Mouse (Mus musculus) urinary bladder, postnatal 36 days (tissue): Measurements from ENCODE around the gene Obscn.

Experiments used
- DNase-seq, 2 experiments: peaks; one replicate each; pipeline ENCODE4 v3.0.0; 2022; ENCODE audit warnings: low spot score in 2 of 2, mixed read lengths in 1 of 2

The Obscn gene

GRCm38 (mm10) chr11:58983691-58984341 is 152.4 kb downstream of the Obscn start:
- DNase-seq: no peak

- no peak for DNase-seq
Observed at GRCm38 (mm10) chr11:58982471-58983097, 153.6 kb downstream of the Obscn start.

- DNase-seq: peak; percentile 25 to 52
Observed at GRCm38 (mm10) chr11:58981541-58982447, 154.4 kb downstream of the Obscn start.

GRCm38 (mm10) chr11:58980381-58980990 is 155.7 kb downstream of the Obscn start:
- DNase-seq: no peak

- peak; percentile 37 to 69 for DNase-seq
Observed at GRCm38 (mm10) chr11:58979661-58980060, 156.5 kb downstream of the Obscn start.

- no peak for DNase-seq
Observed at GRCm38 (mm10) chr11:58979183-58979582, 157.0 kb downstream of the Obscn start.

GRCm38 (mm10) chr11:58978706-58979030 is 157.5 kb downstream of the Obscn start:
- DNase-seq: no peak

GRCm38 (mm10) chr11:58978027-58978705 is 158.0 kb downstream of the Obscn start, which contains the start of gene Trim11:
TSS of gene Trim11 (plus strand) at chr11:58978093.
- DNase-seq: peak; percentile 32 to 52

- DNase-seq: peak in 1 of 2 experiments; percentile 19
Observed at GRCm38 (mm10) chr11:58977607-58978026, 158.6 kb downstream of the Obscn start.

- DNase-seq: no peak
Observed at GRCm38 (mm10) chr11:58977150-58977549, 159.1 kb downstream of the Obscn start.

- DNase-seq: no peak
Observed at GRCm38 (mm10) chr11:58974414-58974813, 161.8 kb downstream of the Obscn start.

- no peak for DNase-seq
Observed at GRCm38 (mm10) chr11:58971796-58972195, 164.4 kb downstream of the Obscn start.

- DNase-seq: no peak
Observed at GRCm38 (mm10) chr11:58970831-58971530, 165.2 kb downstream of the Obscn start.

GRCm38 (mm10) chr11:58969659-58970058 is 166.5 kb downstream of the Obscn start:
- DNase-seq: no peak

- no peak for DNase-seq
Observed at GRCm38 (mm10) chr11:58969027-58969426, 167.2 kb downstream of the Obscn start.

GRCm38 (mm10) chr11:58968551-58968950 is 167.7 kb downstream of the Obscn start:
- DNase-seq: no peak

- DNase-seq: no peak
Observed at GRCm38 (mm10) chr11:58967346-58967745, 168.9 kb downstream of the Obscn start.

GRCm38 (mm10) chr11:58965001-58965760 is 171.0 kb downstream of the Obscn start:
- no peak for DNase-seq

- no peak for DNase-seq
Observed at GRCm38 (mm10) chr11:58964216-58964615, 172.0 kb downstream of the Obscn start.

GRCm38 (mm10) chr11:58963543-58963942 is 172.7 kb downstream of the Obscn start:
- DNase-seq: no peak
